Mouse (Mus musculus) liver, embryonic 14.5 days (tissue): ENCODE results near the gene Sema5a.

Experiments
- CTCF ChIP-seq: IDR thresholded peaks from 2 replicates; pipeline ENCODE4 v1.5.1; 2016; ENCODE audit warnings: antibody characterized with exemption, low read depth, control low read depth
- EP300 ChIP-seq: IDR thresholded peaks from 2 replicates; pipeline ENCODE4 v1.6.1; 2016; ENCODE audit warnings: antibody characterized with exemption, low read depth

DNA sequence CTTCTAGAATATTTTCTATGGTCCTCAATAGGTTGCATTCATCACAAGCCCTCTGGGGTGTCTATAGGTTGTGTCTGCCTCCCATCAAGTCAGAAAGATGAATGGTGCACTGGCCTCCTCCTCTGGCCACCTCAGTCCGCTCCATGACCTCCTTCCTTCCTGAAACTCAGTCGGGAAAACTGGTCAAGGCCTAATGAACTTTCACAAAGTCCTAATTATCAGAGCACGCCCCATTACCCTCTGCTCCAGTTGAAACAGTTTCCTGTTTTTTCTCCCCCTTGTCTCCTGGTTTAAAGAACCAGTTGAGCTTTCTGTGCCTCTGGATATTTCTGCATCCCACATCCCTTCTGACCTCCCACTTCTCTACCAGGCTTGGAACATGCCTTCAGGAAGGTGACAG is 300.8 kb downstream of the Sema5a start:
- no peak for TF ChIP-seq CTCF
- no peak for TF ChIP-seq EP300
